Mouse (Mus musculus) limb, embryonic 12.5 days (tissue): ENCODE results near the gene Gm3618. TPM values are rescaled to one million over a fixed set of nuclear protein-coding genes. Genes with fewer than 3 reads are reported as not detected.
"Not testable (repeated sequence)": the region's sequence is repeated elsewhere in the genome, so short reads cannot be mapped to it uniquely, and the experiment has no call there.

Experiments used
- ATAC-seq: fragments of 200-750 bp; cut with Nextera tagmentation; 2 replicates; pipeline ENCODE4 v1.8.0; 2017; ENCODE audit warnings: low read depth, moderate TSS enrichment; ENCODE audit not compliant: insufficient number of reproducible peaks, insufficient read depth, low FRiP score, low TSS enrichment
- H3K27ac ChIP-seq: fragments of 300-500 bp; sonication (generic); 2 replicates; pipeline ENCODE4 v1.5.1; 2016; ENCODE audit warnings: mild to moderate bottlenecking, moderate library complexity
- H3K27me3 ChIP-seq: fragments of 300-500 bp; sonication (generic); 2 replicates; pipeline ENCODE4 v1.6.1; 2016; ENCODE audit warnings: mild to moderate bottlenecking, moderate library complexity
- H3K36me3 ChIP-seq: fragments of 300-500 bp; sonication (generic); 2 replicates; pipeline ENCODE4 v1.6.1; 2016; ENCODE audit warnings: mild to moderate bottlenecking, moderate library complexity
- H3K4me1 ChIP-seq: fragments of 300-500 bp; sonication (generic); replicated peaks from 2 replicates; pipeline ENCODE4 v1.6.1; 2016
- H3K4me2 ChIP-seq: fragments of 300-500 bp; sonication (generic); 2 replicates; pipeline ENCODE4 v1.6.1; 2016; ENCODE audit warnings: mild to moderate bottlenecking, moderate library complexity
- H3K4me3 ChIP-seq: fragments of 300-500 bp; sonication (generic); replicated peaks from 2 replicates; pipeline ENCODE4 v1.5.1; 2016; ENCODE audit warnings: mild to moderate bottlenecking
- H3K9ac ChIP-seq: fragments of 300-500 bp; sonication (generic); replicated peaks from 2 replicates; pipeline ENCODE4 v1.6.1; 2016; ENCODE audit warnings: mild to moderate bottlenecking, moderate library complexity
- H3K9me3 ChIP-seq: fragments of 300-500 bp; sonication (generic); 2 replicates; pipeline ENCODE4 v1.6.1; 2016; ENCODE audit warnings: mild to moderate bottlenecking, moderate library complexity
- WGBS: fragments of 180-500 bp; shearing (Covaris S2); methylation state at CpG from one replicate; pipeline ENCODE4 v1.1.7; 2016; 5-methylcytosine and 5-hydroxymethylcytosine counted together
- polyA plus RNA-seq: library from polyadenylated mRNA; unstranded; fragments of >200 nt; fragmentation: Nextera tagmentation; extraction: Ambion mirVana; gene quantifications from 2 replicates; pipeline ENCODE4 v1.2.1, GENCODE M21; 2016

Gene Gm3618
- polyA plus RNA-seq = not detected in 2 replicates

DNA sequence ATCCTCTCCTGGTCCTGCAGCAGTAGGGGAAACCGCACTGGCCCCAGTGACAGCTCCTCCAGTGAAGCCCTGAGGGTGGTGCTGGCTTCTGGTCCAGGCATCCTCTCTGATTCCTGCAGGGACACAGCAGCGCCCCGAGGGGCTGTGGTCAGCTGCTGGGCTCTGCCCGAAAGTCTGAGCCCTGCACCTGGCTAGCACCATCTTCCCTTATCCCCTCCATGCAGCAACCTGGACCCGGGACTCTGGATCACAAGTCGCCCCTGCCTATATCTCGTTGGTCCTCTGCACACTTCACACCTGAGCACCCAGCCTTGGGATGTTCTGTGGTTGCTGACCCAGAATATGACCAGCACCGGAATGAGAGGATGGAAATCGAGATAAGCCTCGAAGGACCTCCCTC lies at the start of gene Gm3618:
Gene Gm3618, minus strand, starts transcription at position 101 of the 400 bp plus-strand sequence.
- H3K9ac ChIP-seq, H3K4me3 ChIP-seq, H3K27ac ChIP-seq, H3K4me1 ChIP-seq, H3K36me3 ChIP-seq, H3K9me3 ChIP-seq, H3K4me2 ChIP-seq, H3K27me3 ChIP-seq, ATAC-seq: not testable (repeated sequence)
- WGBS = no CpG with 5 or more reads among the region's 10 CpGs

- not testable (repeated sequence) for H3K27me3 ChIP-seq, H3K9ac ChIP-seq, ATAC-seq, H3K9me3 ChIP-seq, H3K4me3 ChIP-seq, H3K4me1 ChIP-seq, H3K4me2 ChIP-seq, H3K36me3 ChIP-seq, H3K27ac ChIP-seq
- 86% methylated on average over 2 of the region's 4 CpGs for WGBS
Observed at GRCm38 (mm10) chr14:6390219-6390618, 46.7 kb upstream of the Gm3618 start, which contains the start of gene Gm16440. Gene Gm16440, minus strand, starts transcription at chr14:6390319.

GRCm38 (mm10) chr14:6304743-6305142 lies 38.7 kb downstream of the Gm3618 start, which contains the start of gene Gm21103:
Gene Gm21103, minus strand, starts transcription at chr14:6304843.
- H3K9me3 ChIP-seq, H3K4me2 ChIP-seq, ATAC-seq, H3K4me1 ChIP-seq, H3K4me3 ChIP-seq, H3K36me3 ChIP-seq, H3K27ac ChIP-seq, H3K27me3 ChIP-seq, H3K9ac ChIP-seq: not testable (repeated sequence)
- WGBS = 82% methylated on average over 2 of the region's 2 CpGs

DNA sequence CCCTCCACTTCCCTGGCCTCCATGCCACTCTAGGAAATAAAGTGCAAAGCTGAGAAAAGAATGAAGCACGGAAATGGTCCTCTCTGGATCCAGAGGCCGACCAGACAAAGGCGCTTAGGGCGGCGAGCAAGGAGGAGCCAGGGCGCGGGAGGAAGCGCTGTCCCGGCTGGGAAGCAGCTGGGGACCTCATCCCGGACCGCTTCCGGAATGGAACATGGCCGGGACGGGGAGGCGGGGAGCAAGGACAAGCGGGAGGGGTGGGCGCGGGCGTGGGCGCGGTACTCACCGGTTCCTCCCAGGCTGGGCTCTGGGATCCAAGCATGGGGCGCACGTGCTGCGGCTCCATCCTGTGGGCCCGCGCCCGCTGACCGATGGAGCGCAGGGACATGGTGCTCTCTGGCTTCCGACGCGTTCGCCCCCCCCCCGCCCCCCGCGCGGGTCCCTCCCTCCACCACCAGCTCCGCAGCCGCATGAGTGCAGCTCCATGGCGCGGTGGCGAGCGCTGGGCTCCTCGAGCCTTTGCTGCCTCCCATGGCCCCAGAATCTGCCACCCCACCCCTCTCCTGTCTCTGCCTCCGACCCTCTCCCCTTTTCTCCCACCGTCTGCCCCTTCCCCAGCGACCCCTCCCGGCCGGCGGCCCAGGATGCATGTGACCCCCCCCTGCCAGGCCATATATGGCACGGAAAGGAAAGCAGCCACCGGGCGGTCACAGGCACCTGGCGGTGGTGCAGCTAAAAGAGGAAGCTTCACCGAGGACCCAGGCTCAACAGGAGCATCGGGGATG lies 56.4 kb downstream of the Gm3618 start, which contains the start of gene Gm3411:
Gene Gm3411, minus strand, starts transcription at position 320 of the 785 bp plus-strand sequence.
- Histone ChIP-seq H3K4me3 (peak within 1 kb of the TSS; percentile 48), H3K4me2 (peak within 1 kb of the TSS; percentile 73), H3K9ac (peak within 1 kb of the TSS; percentile 53; the same call in 1 of the 2 replicates)
- not testable (repeated sequence) for H3K9me3 ChIP-seq, ATAC-seq, H3K4me1 ChIP-seq, H3K27me3 ChIP-seq, H3K27ac ChIP-seq, H3K36me3 ChIP-seq
- 1% methylated on average over 53 of the region's 57 CpGs for WGBS

Other genes with a start within 250 kb of the Gm3618 start
- 0.93 and 1.7 TPM in 2 replicates for gene Gm8206, start 249.7 kb downstream of the Gm3618 start, polyA plus RNA-seq
- 1.5 and 2.2 TPM in 2 replicates for gene Gm3468, start 235.0 kb downstream of the Gm3618 start, polyA plus RNA-seq
- gene Gm3476, start 217.9 kb downstream of the Gm3618 start, polyA plus RNA-seq = not detected in 2 replicates
- gene Gm21560, start 124.4 kb downstream of the Gm3618 start, polyA plus RNA-seq = not detected in 2 replicates
- gene Gm3411, start 56.4 kb downstream of the Gm3618 start, polyA plus RNA-seq = 1.2 and 1.4 TPM in 2 replicates
- not detected in 2 replicates for gene Gm21103, start 38.8 kb downstream of the Gm3618 start, polyA plus RNA-seq
- gene Gm16440, start 46.6 kb upstream of the Gm3618 start, polyA plus RNA-seq = not detected in 2 replicates
- 0.99 and 1.3 TPM in 2 replicates for gene Gm3591, start 68.8 kb upstream of the Gm3618 start, polyA plus RNA-seq
- not detected in 2 replicates for gene Gm3594, start 100.9 kb upstream of the Gm3618 start, polyA plus RNA-seq
- not detected in 2 replicates for gene Gm8356, start 193.6 kb upstream of the Gm3618 start, polyA plus RNA-seq
- 0.31 TPM in 1 of 2 replicates, not detected in the other for gene Gm3629, start 246.9 kb upstream of the Gm3618 start, polyA plus RNA-seq